Mouse (Mus musculus): Measurements from ENCODE around the gene Sin3b.
"Not testable (repeated sequence)": the region's sequence is repeated elsewhere in the genome, so short reads cannot be mapped to it uniquely, and the experiment has no call there.

Sin3b gene

DNA sequence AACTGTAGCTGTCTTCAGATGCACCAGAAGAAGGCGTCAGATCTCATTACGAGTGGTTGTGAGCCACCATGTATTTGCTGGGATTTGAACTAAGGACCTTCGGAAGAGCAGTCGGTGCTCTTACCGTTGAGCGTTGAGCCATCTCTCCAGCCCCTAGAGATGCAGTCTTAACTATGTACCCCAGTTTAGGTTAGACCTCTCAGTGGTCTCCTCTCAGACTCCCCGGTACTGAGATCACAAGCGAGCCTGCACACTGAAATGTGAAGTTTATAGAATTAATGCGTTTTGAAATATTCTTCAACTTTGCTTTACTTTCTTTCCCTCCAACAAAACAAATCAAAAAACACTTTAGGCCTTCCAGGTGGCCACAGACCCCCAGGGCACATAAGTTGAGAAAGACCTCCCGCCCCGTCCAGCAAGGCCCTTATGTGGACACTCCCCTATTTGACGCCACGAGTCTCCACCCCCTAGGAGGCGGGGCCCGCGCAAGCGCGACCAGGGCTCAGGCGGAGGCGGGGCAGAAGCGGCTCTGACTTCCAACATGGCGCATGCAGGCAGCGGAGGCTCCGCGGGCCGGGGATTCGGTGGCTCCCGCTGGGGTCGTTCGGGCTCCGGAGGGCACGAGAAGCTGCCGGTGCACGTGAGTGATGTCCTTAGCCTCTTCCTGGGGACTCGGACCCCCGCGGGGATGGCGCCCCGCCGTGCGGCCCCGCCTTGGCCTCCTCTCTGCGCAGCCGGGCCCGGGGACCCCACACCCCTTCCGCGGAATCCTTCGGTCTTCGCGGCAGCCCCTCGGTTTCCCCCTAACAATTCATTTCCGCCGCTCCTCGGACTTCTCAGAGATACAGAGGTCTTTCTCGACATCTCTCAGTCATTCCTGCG, at the start of gene Sin3b:
Gene Sin3b (plus strand): TSS at position 517 of the 882 bp plus-strand sequence.
- peak; percentile 93 for DNase-seq (ENCODE audit: low spot score)

DNA sequence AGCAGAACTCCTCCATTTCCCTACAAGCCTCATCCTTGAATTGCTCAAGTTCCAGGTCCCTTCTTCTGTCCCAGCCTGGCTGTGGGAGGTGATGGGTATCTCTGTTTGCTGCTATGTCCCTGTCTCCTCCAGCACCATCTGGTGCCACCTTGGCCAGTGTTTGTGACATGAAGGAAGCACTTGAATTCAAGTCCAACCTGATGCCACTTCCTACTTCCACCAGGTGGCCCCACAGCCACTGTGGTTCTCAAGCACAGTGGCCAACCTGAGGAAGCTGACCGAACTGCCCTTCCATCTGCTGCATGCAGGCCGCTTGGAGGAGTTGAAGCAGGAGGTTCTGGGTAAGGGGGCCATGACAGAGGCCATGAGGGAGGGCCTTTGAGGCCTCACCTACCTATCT, 48.9 kb upstream of the Sin3b start:
- no peak for DNase-seq (ENCODE audit: low spot score)

DNA sequence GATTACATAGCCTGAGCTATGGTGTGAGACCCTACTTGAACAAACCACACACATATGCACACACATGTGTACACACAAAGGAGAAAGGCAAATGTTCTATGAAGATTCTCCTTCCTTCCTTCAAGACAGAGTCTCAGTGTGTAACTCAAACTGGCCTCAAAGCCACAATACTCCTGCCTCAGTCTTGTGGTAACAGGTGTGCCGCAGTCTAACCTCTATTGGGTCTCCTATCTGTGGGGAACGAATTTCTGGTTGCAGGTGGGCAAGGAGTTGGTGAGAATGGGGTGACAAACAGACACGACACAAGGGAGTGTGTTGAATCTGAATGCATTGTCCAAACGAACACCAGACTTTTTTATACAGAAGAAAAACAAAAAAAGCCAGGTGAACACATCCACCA, 46.6 kb upstream of the Sin3b start:
- DNase-seq (ENCODE audit: low spot score) = no peak

DNA sequence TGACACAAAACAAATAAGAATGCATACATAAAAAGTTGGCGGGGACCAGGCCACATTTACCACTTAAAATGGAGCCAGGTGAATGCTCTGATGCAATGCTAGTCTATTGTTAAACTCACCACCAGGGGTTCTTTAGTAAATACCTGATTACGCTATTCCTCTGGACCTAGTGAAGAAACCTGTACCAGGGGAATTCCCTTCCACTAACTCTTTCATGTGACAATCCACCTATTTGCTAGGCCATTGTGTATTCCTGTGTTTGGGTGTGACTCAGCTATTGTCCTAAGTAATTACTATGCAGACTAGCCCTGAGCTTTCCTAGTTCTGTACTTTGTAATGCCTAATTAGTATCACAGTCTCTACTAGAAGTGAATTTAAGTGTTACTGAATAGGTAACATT, 46.2 kb upstream of the Sin3b start:
- DNase-seq (ENCODE audit: low spot score) = not testable (repeated sequence)

DNA sequence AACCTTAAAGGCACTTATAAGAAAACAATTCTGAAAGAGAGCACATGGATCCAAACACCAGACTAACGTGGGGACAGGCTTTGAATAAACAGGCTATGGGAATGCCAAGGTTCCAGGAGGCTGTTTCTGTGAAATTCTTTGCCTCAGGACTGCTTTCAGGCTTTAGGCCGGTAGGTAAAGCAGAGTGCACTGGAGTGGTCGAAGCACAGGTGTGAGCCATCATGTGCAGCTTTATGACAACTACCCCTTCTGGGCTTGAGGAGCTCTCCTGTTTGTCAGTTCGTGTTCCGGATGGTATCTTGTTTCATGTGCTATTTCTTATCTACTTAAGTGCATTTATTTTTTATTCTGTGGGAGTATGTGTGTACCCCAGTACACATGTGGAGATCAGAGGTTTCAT, 45.8 kb upstream of the Sin3b start:
- no peak for DNase-seq (ENCODE audit: low spot score)

DNA sequence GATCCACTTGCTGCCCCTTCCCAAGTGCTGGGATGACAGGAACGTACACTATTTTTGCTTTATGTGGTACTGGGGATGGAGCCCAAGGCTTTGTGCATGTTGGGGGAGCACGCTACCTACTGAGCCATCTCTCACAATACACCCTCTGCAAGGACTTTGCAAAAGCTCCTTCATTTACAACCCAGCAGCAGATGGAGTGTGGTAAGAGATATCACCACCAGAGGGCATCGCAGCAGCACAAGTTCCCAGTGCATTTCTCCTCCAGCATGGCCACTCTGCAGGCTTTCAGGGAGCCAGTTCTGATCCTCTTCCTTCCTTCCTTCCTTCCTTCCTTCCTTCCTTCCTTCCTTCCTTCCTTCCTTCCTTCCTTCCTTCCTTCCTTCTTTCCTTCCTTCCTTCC, 43.0 kb upstream of the Sin3b start:
- DNase-seq (ENCODE audit: low spot score) = peak; percentile 86

DNA sequence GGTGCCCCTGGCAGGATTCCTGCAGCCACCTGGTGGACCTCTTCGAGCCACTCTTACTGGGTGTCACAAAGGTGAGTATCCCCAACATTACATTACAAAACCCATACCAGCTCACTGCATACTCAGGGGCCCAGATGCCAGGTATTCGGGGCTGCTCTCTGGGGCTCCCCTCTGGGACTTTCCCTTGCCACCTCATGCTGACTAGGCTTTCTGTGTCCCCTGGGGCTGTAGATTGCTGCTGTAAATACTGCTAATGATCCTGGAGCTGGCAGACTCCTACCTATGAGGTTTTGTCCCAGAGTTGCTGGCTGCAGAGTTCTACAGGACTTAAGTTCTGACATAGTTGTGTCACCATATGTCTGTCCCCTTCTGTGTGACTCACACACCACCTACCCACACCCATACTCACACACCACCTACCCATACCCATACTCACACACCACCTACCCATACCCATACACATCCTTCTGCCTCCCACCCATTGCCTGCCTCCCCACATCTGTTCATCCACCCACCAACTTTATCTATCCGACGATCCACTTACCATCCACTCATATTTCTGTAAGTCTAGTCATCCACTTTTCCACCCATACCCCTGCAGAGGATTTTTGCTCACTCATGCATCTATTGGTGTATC, 40.9 kb upstream of the Sin3b start:
- no peak for DNase-seq (ENCODE audit: low spot score)

DNA sequence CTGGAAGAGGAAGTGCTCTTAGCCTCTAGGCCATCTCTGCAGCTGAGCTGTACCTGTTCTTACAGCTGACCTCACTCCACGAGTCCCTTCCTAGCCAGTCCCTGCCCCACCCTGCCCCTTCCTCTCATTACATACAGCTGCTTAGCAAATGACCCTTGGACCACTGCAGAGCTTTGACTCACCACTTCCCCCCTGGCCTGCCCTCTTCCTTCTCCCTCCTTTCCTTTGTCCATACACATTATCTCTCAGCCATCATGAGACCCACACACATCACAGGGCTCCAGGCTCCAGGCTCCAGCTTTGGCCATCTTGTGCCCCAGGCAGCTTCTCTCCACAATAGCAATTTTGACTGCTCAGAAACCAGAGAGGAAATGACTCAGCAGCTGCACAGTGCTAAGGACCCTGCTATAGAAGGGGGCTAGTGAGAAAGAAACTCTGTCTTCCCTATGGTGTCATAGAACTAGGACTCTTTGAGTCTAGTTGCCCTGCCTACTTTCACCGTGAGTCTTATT, 40.0 kb upstream of the Sin3b start:
- no peak for DNase-seq (ENCODE audit: low spot score)

DNA sequence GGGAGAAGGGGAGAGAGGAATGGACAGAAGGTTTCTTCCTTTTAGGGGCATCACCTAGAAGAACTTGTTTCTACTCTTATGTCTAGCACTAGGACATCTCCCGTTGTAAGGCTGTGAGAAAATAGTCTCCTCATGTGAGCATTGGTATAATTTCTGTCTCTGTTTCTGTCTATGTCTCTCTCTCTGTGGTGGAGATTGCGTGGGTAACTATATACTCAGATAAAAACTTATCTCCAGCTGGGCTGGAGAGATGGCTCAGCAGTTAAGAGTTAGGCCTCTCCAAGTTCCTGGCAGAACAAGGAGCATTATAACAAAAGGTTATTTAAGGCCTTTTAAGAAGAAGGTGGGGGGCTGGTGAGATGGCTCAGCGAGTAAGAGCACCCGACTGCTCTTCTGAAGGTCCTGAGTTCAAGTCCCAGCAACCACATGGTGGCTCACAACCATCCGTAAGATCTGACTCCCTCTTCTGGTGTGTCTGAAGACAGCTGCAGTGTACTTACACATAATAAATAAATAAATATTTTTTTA, 39.4 kb upstream of the Sin3b start:
- DNase-seq (ENCODE audit: low spot score) = not testable (repeated sequence)

DNA sequence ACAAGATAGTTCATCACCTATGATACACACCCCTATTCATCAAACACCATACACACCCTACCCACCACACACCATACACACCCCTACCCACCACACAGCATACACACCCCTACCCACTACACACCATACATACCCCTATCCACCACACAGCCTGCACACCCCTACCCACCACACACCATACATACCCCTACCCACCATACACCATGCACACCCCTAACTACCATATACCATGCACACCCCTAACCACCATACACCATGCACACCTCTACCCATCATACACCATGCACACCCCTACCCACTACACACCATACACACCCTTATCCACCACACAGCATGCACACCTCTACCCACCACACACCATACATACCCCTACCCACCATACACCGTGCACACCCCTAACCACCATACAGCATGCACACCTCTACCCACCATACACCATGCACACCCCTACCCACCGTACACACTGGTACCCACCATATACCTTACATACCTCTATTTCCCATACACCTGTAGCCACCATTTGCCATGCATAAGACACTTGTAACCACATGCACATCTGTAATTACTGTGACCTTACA, 24.6 kb upstream of the Sin3b start:
- no peak for DNase-seq (ENCODE audit: low spot score)

DNA sequence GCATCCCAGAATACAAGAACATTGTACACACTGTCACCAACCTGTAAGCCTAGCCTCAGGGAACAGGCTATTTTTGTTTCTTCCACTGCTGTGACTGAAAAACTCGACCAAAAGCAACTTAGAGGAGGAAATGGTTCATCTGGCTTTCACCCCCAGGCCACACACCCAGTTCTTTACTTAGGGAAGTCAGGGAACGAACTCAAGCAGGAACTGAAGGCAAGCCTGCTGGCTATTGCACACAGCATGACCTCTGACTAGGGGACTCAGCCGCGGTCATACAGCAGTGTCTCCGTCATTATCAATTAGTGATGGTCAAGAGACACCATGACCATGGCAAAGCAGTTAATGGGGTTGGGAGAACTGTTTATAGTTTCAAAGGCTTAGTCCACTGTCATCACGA, 10.5 kb upstream of the Sin3b start:
- DNase-seq (ENCODE audit: low spot score) = peak; percentile 39

DNA sequence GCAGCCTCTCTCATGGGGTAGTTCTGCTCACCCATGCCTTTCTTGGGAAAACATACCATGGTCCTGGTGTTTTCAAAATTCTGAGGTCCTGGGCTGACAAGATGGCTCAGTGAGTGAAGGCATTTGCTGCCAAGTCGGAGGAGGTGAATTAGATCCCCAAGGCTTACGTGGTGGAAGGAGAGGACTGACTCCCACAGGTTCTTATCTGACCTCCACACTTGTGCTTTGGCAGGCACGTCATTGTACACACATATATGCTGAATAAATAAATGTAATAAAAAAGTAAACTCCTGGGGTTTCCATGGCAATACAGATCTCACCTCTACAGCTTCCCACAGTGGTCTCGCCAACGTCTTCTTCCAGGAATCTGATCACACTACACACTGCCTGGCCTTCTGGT, 6.5 kb upstream of the Sin3b start:
- no peak for DNase-seq (ENCODE audit: low spot score)

DNA sequence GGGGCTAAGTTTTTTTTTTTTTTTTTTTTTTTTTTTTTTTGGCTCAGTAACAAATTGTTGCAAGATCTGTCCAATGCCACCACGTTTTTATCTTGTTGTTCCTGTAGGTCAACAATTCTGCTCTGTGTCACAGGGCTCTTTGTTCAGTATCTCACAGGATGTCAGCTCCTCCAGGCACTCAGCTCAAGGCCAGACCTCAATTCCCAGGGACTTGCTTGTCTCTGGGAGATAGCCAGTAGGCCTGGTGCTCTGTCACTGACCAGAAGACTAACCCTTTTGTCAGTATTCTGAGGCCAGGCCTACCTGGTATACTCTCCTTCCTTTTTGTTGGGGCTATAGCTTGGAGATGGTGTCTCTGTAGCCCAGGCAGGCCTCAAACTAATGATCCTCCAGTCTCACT, 2.5 kb upstream of the Sin3b start:
- DNase-seq (ENCODE audit: low spot score) = no peak

DNA sequence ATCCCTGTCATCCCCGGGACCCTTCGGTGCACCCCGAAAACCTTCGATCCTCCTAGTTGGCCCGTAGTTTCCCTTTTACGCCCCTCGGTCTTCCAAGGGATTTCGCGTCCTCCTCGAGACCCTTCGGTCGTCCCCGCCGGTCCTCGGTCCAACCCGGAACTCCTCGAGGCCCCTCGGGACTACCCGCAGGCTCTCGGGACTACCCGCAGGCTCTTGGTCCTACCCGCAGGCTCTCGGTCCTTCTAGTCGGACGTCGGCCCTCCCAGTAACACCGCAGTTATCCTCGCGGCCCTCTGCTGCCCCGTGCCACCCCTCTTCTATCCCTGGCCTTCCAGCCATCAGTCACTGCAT, 541 bp downstream of the Sin3b start:
- no peak for DNase-seq (ENCODE audit: low spot score)

DNA sequence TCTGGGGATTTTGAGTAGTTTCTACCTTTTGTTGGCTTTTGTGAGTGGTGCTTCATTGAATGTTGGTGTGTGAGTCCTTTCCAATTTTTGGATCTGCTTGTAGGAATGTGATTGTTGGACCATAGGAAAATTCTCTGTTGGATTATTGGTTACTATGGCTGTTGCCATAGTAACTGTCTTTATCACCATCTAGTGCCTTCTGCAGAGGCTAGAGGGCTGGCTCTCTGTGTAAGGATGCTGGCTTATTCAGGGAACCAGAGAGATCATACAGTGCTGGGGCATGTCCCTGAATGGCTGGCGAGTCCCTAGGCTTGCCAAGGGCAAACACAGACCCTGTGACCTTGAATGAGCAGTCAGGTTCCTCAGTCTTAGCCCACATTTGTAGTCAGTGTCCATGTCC, 5.6 kb downstream of the Sin3b start:
- no peak for DNase-seq (ENCODE audit: low spot score)

DNA sequence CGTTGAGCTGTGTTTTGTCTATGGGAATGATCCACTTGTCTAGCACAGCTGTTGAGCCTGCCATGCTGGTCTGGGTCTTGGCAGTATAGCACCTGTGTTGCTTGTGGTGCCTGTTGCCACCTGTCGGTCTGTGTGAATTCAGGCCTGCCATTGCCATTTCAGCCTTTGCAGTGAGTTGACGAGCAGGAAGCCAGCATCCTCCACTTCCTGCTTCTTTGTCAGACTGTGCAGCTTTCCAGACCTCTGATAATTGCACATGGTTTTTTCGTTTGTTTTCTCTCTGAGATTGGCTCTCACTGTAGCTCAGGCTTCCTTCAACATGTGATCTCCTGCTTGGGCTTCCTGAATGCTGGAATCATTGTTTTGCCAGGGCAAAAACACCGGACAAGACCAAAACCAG, 11.9 kb downstream of the Sin3b start:
- DNase-seq (ENCODE audit: low spot score) = no peak

DNA sequence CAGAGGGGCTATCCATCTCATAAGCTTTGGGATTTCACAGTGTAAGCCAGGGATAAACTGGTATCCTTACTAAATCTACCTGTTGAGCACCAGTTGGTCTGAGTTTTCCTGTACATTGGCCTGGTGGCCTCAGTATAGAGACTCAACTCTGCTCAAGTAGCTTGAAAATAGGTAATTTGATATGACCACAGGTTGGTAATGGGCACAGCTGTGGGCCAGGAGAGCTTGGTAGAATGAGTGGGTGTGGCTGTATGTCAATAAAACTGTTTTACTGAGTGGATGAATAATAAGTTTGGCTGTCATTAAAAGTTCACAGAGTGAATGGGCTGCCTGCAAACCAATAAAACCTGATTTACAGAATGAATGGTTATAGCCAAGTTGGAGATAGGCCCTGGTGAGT, 13.8 kb downstream of the Sin3b start:
- DNase-seq (ENCODE audit: low spot score) = no peak

DNA sequence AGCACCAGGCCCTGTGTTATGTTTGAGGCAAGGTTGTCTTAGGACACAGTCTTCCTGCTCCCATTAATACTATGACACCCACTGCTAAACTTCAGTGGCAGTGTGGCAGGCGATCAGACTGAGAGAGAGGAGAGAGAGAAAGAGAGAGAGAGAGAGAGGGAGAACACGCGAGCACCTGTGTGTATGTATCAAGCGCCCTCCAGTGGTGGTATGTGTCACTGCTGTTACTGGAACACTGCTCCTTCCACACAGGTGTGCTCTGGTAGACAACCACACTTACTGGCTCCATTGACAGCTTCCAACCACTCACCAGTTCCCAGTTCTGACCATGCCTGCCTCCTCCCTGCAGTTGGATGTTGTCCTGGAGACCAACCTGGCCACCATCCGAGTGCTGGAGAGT, 23.0 kb downstream of the Sin3b start:
- DNase-seq (ENCODE audit: low spot score) = peak; percentile 68

DNA sequence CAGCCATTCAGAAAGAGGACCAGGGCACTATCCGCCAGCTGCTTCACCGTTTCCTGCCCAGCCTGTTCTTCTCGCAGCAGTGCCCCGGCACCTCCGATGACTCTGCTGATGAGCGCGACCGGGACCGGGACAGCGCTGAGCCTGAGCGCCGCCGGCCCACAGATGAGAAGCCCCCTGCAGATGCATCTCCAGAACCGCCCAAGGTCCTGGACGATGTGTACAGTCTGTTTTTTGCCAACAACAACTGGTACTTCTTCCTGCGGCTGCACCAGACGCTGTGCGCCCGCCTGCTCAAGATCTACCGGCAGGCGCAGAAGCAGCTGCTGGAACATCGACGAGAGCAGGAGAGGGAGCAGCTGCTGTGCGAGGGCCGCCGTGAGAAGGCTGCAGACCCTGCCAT, 26.8 kb downstream of the Sin3b start:
- no peak for DNase-seq (ENCODE audit: low spot score)

DNA sequence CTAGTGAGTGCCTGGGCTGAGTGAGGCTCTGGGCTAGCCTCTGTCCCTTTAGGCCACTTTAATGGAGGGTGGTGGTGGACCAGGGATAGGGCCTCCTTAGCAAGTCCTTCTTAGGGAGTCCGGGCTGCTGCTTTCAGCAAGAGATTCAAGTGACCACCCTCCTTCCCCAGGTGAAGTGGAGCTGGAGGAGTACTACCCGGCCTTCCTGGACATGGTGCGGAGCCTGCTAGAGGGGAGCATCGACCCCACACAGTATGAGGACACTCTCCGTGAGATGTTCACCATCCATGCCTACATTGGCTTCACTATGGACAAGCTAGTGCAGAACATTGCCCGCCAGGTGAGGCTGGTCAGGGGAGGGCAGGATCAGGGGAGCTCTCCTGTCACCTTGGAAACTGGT, 27.2 kb downstream of the Sin3b start:
- DNase-seq (ENCODE audit: low spot score) = no peak

DNA sequence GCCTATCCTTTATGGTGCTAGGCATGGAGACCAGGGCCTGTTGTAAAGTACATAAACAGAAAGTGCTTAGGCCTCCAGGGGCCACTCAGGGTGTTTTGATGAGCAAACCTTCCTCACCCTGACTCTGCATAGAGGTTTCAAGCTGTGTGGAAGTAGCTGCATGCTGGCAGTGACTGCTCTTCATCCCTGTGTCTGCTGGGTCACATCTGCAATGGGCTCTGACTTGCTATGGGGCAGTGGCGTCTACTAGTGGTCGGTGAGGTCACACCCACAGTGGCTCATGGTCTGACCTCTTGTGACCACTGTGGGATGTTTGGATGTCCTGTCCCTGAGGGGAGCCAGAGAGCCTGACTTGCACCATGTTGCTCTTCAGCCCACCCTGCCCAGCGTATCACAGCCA, 28.0 kb downstream of the Sin3b start:
- DNase-seq (ENCODE audit: low spot score) = no peak

DNA sequence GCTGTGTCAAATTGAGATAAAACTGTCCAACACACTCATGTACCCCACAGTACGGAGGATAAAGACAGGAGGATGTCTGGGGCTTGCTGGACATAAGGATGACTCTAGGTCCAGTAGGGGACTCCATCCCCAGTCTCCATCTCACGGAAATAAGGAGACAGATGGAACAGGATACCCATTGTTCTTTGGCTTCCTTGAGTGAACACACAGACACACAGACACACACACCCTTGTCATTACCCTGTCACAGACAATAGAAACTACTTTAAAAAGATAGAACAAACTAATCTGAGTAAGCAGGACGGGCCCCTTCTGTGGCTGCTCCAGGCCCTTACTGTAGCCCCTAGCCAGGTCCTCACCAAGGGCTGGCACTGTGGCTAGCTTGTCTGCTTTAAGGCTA, 29.2 kb downstream of the Sin3b start:
- DNase-seq (ENCODE audit: low spot score) = no peak

DNA sequence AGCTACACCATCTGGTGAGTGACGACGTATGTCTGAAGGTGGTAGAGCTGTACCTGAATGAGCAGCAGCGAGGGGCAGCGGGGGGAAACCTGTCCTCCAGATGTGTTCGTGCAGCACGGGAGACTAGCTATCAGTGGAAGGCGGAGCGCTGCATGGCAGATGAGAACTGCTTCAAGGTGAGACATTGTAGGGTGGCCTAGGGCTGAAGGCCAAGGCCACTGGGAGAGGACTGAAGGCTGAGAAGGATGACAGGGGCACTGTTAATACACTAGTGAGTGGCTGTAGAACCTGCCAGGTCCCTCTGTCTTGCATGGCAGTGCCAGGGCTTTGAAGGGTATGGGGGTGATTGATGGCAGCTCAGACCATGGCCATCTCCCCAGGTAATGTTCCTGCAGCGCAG, 30.1 kb downstream of the Sin3b start:
- DNase-seq (ENCODE audit: low spot score) = no peak

Measured in retina, embryonic 14.5 days (tissue).